Mouse (Mus musculus): ENCODE data around the gene Lrrc8b. TPM values are rescaled to one million over a fixed set of nuclear protein-coding genes. Genes with fewer than 3 reads are reported as not detected.

Lrrc8b gene
- total RNA-seq (2021) = 100 to 1,000 TPM; 121 to 132 TPM
- long read RNA-seq, experiment 1, full-length matches to known transcripts = 6 of 49 reads
- long read RNA-seq, experiment 1, partial matches to known transcripts = 42 of 49 reads
- long read RNA-seq, experiment 1, other reads (novel, unspliced or antisense) = 1 of 49 reads
- long read RNA-seq, experiment 2, full-length matches to known transcripts = 7 of 37 reads
- long read RNA-seq, experiment 2, partial matches to known transcripts = 10 of 37 reads
- long read RNA-seq, experiment 2, other reads (novel, unspliced or antisense) = 20 of 37 reads

- peak; percentile 83 to 84 for DNase-seq (ENCODE audit: low spot score in 2 of 2)
- intact Hi-C loops (cut with DNase I) = loop anchor here (5.0 kb wide), 1 partner anchor 77 kb away; no protein-coding TSS in a partner anchor
Observed at GRCm38 (mm10) chr5:105415198-105415791, at the start of gene Lrrc8b. Lrrc8b (plus strand) TSS chr5:105415775.

GRCm38 (mm10) chr5:105381482-105381881, 34.1 kb upstream of the Lrrc8b start:
- intact Hi-C loops (cut with DNase I) = no loop called here
- no peak for DNase-seq (ENCODE audit: low spot score in 2 of 2)

GRCm38 (mm10) chr5:105390346-105390745, 25.2 kb upstream of the Lrrc8b start:
- DNase-seq (ENCODE audit: low spot score in 2 of 2) = no peak
- intact Hi-C loops (cut with DNase I) = no loop called here

- DNase-seq (ENCODE audit: low spot score in 2 of 2) = no peak
- intact Hi-C loops (cut with DNase I) = no loop called here
Observed at GRCm38 (mm10) chr5:105393731-105394130, 21.8 kb upstream of the Lrrc8b start.

- DNase-seq (ENCODE audit: low spot score in 2 of 2) = no peak
- intact Hi-C loops (cut with DNase I) = no loop called here
Observed at GRCm38 (mm10) chr5:105395188-105395587, 20.4 kb upstream of the Lrrc8b start.

DNA sequence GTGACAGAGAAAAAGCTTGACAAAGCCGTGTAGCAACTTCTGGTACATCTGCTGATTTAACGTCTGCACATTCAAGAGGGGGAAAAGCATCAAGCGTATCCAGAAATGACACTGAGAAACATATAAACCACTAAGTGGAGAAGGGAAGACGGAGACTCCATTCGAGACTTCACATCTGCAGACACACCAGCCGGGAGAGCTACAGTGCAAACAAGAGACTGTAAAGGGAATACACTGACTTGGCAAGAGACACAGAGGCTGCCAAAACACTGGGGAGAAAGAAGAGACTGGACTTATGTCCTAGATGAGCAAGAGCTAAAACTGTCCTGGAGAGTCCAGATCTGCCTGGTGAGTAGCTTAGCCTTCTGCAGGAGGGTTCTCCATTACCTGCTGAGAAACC, 16.6 kb upstream of the Lrrc8b start:
- DNase-seq (ENCODE audit: low spot score in 2 of 2) = peak in 1 of 2 experiments; percentile 1
- intact Hi-C loops (cut with DNase I) = no loop called here

DNA sequence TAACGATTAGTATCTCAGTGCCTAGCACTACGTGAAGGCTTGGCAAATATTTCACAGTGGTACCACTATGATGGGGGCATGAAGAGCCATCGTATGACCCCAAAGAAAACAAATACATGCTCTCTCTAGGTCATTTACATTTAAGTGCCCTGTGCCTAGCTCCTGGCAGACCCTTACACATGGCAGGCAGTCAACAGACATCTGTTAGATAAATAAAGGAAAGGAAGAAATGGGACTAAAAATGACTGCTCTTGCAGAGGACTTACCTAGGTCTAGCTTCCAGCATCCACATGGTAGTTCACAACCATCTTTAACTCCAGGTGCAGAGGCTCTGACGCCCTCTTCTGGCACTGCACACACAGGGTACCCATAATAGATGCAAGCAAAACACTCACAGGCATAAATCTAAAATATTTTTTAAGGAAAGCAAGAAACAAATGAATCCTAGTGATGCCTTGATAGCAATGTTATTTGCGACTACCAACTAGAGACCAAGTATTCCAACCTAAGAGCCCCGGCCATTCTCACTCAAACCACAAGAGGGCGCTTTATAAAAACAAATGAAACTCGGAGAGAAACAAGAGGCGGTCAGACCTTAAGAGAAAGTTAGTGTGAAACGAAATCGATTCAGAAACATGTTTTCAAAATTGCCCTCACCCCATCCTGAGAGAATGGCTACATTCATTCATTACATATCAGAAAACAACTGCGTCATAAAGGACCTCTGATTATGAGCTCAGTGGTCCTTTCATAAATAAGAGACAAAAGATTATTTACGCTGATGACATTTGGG, 15.7 kb upstream of the Lrrc8b start:
- intact Hi-C loops (cut with DNase I) = no loop called here
- DNase-seq (ENCODE audit: low spot score in 2 of 2) = peak; percentile 84 to 87

- DNase-seq (ENCODE audit: low spot score in 2 of 2) = peak; percentile 26 to 47
- intact Hi-C loops (cut with DNase I) = no loop called here
Observed at GRCm38 (mm10) chr5:105400424-105401375, 14.9 kb upstream of the Lrrc8b start.

GRCm38 (mm10) chr5:105401536-105401935, 14.0 kb upstream of the Lrrc8b start:
- intact Hi-C loops (cut with DNase I) = no loop called here
- DNase-seq (ENCODE audit: low spot score in 2 of 2) = peak in 1 of 2 experiments; percentile 1

GRCm38 (mm10) chr5:105404961-105405360, 10.6 kb upstream of the Lrrc8b start:
- DNase-seq (ENCODE audit: low spot score in 2 of 2) = peak; percentile 86 to 91
- intact Hi-C loops (cut with DNase I) = loop anchor here (2.0 kb wide), 2 partner anchors 250 to 464 kb away; no protein-coding TSS in a partner anchor

DNA sequence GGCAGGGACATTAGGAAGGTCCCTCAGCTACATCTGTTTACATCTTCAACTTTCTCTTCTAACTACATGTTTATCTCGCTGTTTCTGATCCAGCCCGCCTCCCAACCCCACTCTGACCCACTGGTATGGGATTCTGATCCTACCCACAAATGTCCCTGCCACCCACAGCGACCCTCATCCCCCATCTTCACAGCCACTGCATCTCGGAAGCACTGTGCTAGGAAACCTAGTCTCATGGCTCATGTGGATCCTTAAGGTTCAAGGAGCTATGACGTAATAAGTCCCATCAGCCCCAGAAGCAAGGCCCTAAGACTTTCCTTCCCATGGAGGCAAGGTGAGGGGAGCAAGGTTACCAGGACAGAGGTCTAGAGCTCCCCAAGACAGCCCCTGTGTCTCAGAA, 7.9 kb upstream of the Lrrc8b start:
- intact Hi-C loops (cut with DNase I) = no loop called here

GRCm38 (mm10) chr5:105409092-105409491, 6.5 kb upstream of the Lrrc8b start:
- no peak for DNase-seq (ENCODE audit: low spot score in 2 of 2)
- intact Hi-C loops (cut with DNase I) = no loop called here

More for the DNA sequence above, 7.9 kb upstream of the Lrrc8b start:
- no peak for DNase-seq (ENCODE audit: low spot score in 2 of 2)

GRCm38 (mm10) chr5:105410521-105411293, 4.9 kb upstream of the Lrrc8b start:
- DNase-seq (ENCODE audit: low spot score in 2 of 2) = peak in 1 of 2 experiments; percentile 51
- intact Hi-C loops (cut with DNase I) = no loop called here

DNA sequence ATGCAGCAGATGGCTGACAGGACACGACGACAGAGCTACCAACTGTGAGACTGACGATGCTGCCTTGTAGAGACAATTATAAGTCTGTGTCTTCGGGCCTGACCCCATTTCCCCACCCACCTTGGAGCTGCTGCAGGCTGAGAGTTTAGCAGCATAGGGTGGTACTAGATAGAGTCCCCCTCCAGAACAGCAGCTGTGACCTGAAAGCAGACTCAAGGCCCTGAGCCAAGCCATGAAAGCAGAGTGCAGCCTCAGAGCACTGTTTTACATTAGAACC, 4.3 kb upstream of the Lrrc8b start:
- peak in 1 of 2 experiments; percentile 30 for DNase-seq (ENCODE audit: low spot score in 2 of 2)
- intact Hi-C loops (cut with DNase I) = no loop called here

DNA sequence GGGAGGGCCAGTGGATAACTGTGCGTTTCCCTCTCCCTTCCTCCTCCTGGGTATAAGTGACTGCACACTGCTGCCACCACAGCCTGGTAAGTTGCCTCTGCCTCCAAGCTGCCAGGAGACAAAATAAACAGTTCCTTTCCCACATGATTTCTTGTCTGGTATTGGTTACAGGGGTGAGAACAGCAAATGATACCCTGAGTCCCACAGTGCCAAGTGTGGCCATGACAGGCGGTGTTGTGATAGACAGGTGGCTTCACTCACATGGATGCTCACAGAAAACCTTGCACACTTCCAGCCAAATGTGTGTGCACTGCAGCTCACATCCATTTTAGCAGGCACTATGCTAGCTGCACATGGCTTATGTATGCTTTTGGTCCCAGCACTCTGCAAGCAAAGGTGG, 3.8 kb upstream of the Lrrc8b start:
- DNase-seq (ENCODE audit: low spot score in 2 of 2) = peak in 1 of 2 experiments; percentile 26
- intact Hi-C loops (cut with DNase I) = no loop called here

- intact Hi-C loops (cut with DNase I) = no loop called here
- DNase-seq (ENCODE audit: low spot score in 2 of 2) = no peak
Observed at GRCm38 (mm10) chr5:105412634-105413033, 2.9 kb upstream of the Lrrc8b start.

GRCm38 (mm10) chr5:105414341-105415120, 1.0 kb upstream of the Lrrc8b start:
- peak; percentile 23 to 71 for DNase-seq (ENCODE audit: low spot score in 2 of 2)
- intact Hi-C loops (cut with DNase I) = loop anchor here (5.0 kb wide), 1 partner anchor 78 kb away; no protein-coding TSS in a partner anchor
